Comparison of ENCODE assay signal across 14 mouse cellular contexts in genomic region chr6:13062691-13063255, GRCm38 (mm10).
"Had no signal": no experiment of that assay in that cellular context is flagged by ENCODE, and none has a peak within 500 bp of the region (broad histone marks: within the 10 kb centered on the region; RNA-seq: fewer than 3 reads in every experiment).

No protein-coding gene starts in this region.

- H3K27ac ChIP-seq: hindbrain, embryonic 15.5 days; limb, embryonic 15.5 days; liver, embryonic 12.5 days; macrophage; midbrain, embryonic 12.5 days had no signal

- DNase-seq: kidney, postnatal 10 days; layer of hippocampus, adult 9-11 months; layer of hippocampus, postnatal 36 days; lung, embryonic 14.5 days; lung, postnatal 10 days; right cerebral cortex, postnatal 14 days; thymus, adult 2 months; thymus, postnatal 25 days had no signal

- H3K27me3 ChIP-seq: hindbrain, embryonic 15.5 days; limb, embryonic 15.5 days; liver, embryonic 12.5 days; megakaryocyte, embryonic 14.5 days; midbrain, embryonic 12.5 days had no signal

- H3K9me3 ChIP-seq: hindbrain, embryonic 15.5 days; limb, embryonic 15.5 days; liver, embryonic 12.5 days; megakaryocyte, embryonic 14.5 days; midbrain, embryonic 12.5 days had no signal

- H3K4me1 ChIP-seq: hindbrain, embryonic 15.5 days; limb, embryonic 15.5 days; liver, embryonic 12.5 days; megakaryocyte, embryonic 14.5 days; midbrain, embryonic 12.5 days had no signal

- H3K4me3 ChIP-seq: hindbrain, embryonic 15.5 days; limb, embryonic 15.5 days; liver, embryonic 12.5 days; megakaryocyte, embryonic 14.5 days; midbrain, embryonic 12.5 days had no signal

- ATAC-seq: liver, embryonic 12.5 days had no signal

- H3K4me2 ChIP-seq: hindbrain, embryonic 15.5 days; limb, embryonic 15.5 days; liver, embryonic 12.5 days; lung, embryonic 14.5 days; midbrain, embryonic 12.5 days had no signal

- H3K36me3 ChIP-seq: hindbrain, embryonic 15.5 days; limb, embryonic 15.5 days; liver, embryonic 12.5 days; midbrain, embryonic 12.5 days had no signal

- H3K9ac ChIP-seq: hindbrain, embryonic 15.5 days; limb, embryonic 15.5 days; liver, embryonic 12.5 days; lung, embryonic 14.5 days; midbrain, embryonic 12.5 days had no signal
